Mouse (Mus musculus): ENCODE measurements at regions not wholly inside any gene's neighbourhood (a gene's known extent, or its start where the extent isn't known, plus 50 kb on each side); places are given as distances from the start of the nearest gene placed in this dataset.
A peak's percentile ranks its signal among the peaks of the same experiment; 100 is the strongest.

- no peaks in the 10 kb centered on the region for H3K36me3 ChIP-seq
- H3K9ac ChIP-seq, result no peak overlapping the region
- H3K4me1 ChIP-seq, result no peaks in the 10 kb centered on the region
- 59% methylated on average over 4 of the region's 4 CpGs for WGBS
- H3K27me3 ChIP-seq, result no peaks in the 10 kb centered on the region
- no peak overlapping the region for H3K4me2 ChIP-seq (replicated peaks)
- no peak overlapping the region for H3K27ac ChIP-seq
- H3K9me3 ChIP-seq, result no peaks in the 10 kb centered on the region
- ATAC-seq (ENCODE audit: low FRiP score, low read depth), result no peak
- no peak overlapping the region for H3K4me3 ChIP-seq
These were observed 63.9 kb upstream of the Fibin start for GRCm38 (mm10) chr2:110426881-110427280.

DNA sequence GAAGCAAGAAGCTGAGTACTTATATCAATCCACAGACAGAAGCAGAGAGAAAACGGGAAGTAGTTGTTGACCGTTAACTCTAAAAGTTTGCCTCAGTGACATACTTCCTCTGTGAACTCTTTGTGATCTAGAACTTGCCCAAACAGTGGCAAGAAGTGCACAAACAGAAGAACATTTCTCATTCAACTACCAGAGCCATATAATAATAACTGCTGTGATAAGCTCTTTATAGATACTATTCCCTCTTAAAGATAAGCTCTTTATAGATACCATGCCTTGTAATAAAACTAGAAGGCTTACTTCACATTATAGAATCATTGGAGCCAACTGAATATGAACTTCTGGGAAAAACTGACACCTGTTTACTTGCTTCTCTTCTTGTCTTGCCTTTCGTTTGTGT is 89.7 kb upstream of the Fibin start:
- no peak overlapping the region for H3K4me3 ChIP-seq
- no peaks in the 10 kb centered on the region for H3K36me3 ChIP-seq
- no peak overlapping the region for H3K27ac ChIP-seq
- no peaks in the 10 kb centered on the region for H3K9me3 ChIP-seq
- no peaks in the 10 kb centered on the region for H3K4me1 ChIP-seq
- ATAC-seq (ENCODE audit: low FRiP score, low read depth), result no peak
- 90% methylated on average over 3 of the region's 3 CpGs for WGBS
- no peaks in the 10 kb centered on the region for H3K27me3 ChIP-seq
- no peak overlapping the region for H3K4me2 ChIP-seq (replicated peaks)
- H3K9ac ChIP-seq, result no peak overlapping the region

- Histone ChIP-seq H3K27me3 (no peaks in the 10 kb centered on the region), H3K9me3 (0 out of 2 replicates have a peak, but pooled peaks cover 2% of the 10 kb centered on the region), H3K4me3 (no peak overlapping the region), H3K36me3 (no peaks in the 10 kb centered on the region), H3K27ac (no peak overlapping the region), H3K4me1 (no peaks in the 10 kb centered on the region), H3K9ac (no peak overlapping the region), H3K4me2 (replicated peaks) (no peak overlapping the region)
- 68% methylated on average over 3 of the region's 3 CpGs for WGBS
- peak; percentile 51; the same call in 1 of the 2 replicates for ATAC-seq (ENCODE audit: low FRiP score, low read depth)
These were observed 109.5 kb upstream of the Fibin start for GRCm38 (mm10) chr2:110472307-110472995.

- H3K4me3 ChIP-seq, result no peak overlapping the region
- no peaks in the 10 kb centered on the region for H3K27me3 ChIP-seq
- no peak overlapping the region for H3K27ac ChIP-seq
- no peaks in the 10 kb centered on the region for H3K9me3 ChIP-seq
- H3K4me1 ChIP-seq, result no peaks in the 10 kb centered on the region
- H3K4me2 ChIP-seq (replicated peaks), result no peak overlapping the region
- no peak for ATAC-seq (ENCODE audit: low FRiP score, low read depth)
- 40% methylated on average over 5 of the region's 5 CpGs for WGBS
- H3K36me3 ChIP-seq, result no peaks in the 10 kb centered on the region
- no peak overlapping the region for H3K9ac ChIP-seq
These were observed 113.6 kb upstream of the Fibin start for GRCm38 (mm10) chr2:110476591-110476990.

DNA sequence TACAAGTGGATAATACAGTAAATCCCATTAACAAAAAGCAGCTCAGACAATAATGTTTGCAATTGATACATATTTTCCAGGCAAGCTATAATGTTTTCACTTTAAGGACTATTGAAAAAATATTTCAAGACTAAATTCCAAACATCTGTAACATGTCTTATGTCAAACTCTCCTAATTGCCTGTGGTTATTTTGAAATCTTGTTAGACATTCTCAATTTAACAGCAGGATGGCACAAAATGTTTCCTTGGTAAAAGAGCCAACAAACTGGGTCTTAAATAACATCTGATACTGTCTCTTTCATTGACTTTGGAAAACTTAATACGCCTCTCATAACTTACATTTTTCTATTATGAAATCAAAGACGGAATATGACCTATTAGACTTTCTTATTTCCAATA is 115.8 kb upstream of the Slc5a12 start:
- H3K4me2 ChIP-seq (replicated peaks), result no peak overlapping the region
- no peak overlapping the region for H3K4me3 ChIP-seq
- no peaks in the 10 kb centered on the region for H3K27me3 ChIP-seq
- 90% methylated on average over 2 of the region's 2 CpGs for WGBS
- H3K36me3 ChIP-seq, result no peaks in the 10 kb centered on the region
- ATAC-seq (ENCODE audit: low FRiP score, low read depth), result no peak
- H3K4me1 ChIP-seq, result peaks cover 6% of the 10 kb centered on the region
- H3K27ac ChIP-seq, result no peak overlapping the region
- no peaks in the 10 kb centered on the region for H3K9me3 ChIP-seq
- no peak overlapping the region for H3K9ac ChIP-seq

DNA sequence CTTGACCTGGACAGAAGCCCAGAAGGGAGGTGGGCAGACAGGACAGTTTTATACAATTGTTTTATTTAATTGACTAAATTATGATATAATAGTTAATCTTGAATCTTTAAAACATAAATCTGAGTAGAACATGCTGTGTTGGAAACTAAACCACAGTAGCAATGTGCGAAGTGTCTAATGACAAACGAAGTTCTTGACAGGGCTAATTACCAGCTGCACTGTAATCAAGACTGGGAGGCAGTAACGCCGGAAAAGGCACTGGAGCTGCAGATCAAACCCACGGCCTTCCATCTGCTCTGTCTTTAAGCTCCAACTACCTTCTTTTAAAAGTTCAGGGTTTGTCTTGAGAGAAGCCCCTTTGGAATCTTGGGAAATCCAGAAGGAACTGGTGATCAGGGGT is 110.9 kb upstream of the Slc5a12 start:
- no peaks in the 10 kb centered on the region for H3K36me3 ChIP-seq
- no peaks in the 10 kb centered on the region for H3K9me3 ChIP-seq
- H3K4me2 ChIP-seq (replicated peaks), result peak overlapping the region; percentile 30
- H3K27me3 ChIP-seq, result no peaks in the 10 kb centered on the region
- peaks cover 19% of the 10 kb centered on the region for H3K4me1 ChIP-seq
- H3K9ac ChIP-seq, result no peak overlapping the region
- H3K27ac ChIP-seq, result peak overlapping the region; percentile 87
- ATAC-seq (ENCODE audit: low FRiP score, low read depth), result no peak
- 11% methylated on average over 5 of the region's 5 CpGs for WGBS
- H3K4me3 ChIP-seq, result no peak overlapping the region

DNA sequence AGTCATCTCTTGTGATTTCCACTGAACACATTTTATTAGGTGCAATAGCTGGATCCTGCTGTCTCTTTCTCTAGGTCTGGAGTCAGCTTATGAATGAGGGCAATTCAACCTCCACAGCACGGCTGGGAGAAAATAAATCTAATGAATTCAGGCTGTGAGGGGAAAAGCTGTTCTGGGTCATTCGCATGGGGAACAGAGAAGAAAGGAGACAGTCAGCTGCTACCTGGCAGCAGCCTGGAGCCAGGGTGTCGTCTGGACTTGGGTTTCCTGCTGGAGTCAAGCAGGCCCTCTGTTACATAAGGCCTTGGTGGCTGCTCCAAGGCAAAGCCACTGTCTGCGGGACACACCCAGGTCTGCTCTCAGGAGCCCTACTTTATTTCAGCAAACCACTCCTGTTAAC is 110.4 kb upstream of the Slc5a12 start:
- H3K36me3 ChIP-seq, result no peaks in the 10 kb centered on the region
- peak overlapping the region; percentile 87 for H3K27ac ChIP-seq
- H3K4me3 ChIP-seq, result no peak overlapping the region
- no peaks in the 10 kb centered on the region for H3K27me3 ChIP-seq
- peaks cover 19% of the 10 kb centered on the region for H3K4me1 ChIP-seq
- 7% methylated on average over 4 of the region's 4 CpGs for WGBS
- no peak overlapping the region; the same call in 1 of the 2 replicates for H3K4me2 ChIP-seq (replicated peaks)
- H3K9me3 ChIP-seq, result no peaks in the 10 kb centered on the region
- H3K9ac ChIP-seq, result no peak overlapping the region
- peak; percentile 95 for ATAC-seq (ENCODE audit: low FRiP score, low read depth)

- no peaks in the 10 kb centered on the region for H3K36me3 ChIP-seq
- WGBS, result 62% methylated on average over 7 of the region's 7 CpGs
- no peaks in the 10 kb centered on the region for H3K9me3 ChIP-seq
- no peak for ATAC-seq (ENCODE audit: low FRiP score, low read depth)
- no peaks in the 10 kb centered on the region for H3K27me3 ChIP-seq
- no peak overlapping the region for H3K27ac ChIP-seq
- peaks cover 19% of the 10 kb centered on the region for H3K4me1 ChIP-seq
- H3K4me2 ChIP-seq (replicated peaks), result no peak overlapping the region
- H3K9ac ChIP-seq, result no peak overlapping the region
- H3K4me3 ChIP-seq, result no peak overlapping the region
These were observed 109.1 kb upstream of the Slc5a12 start for GRCm38 (mm10) chr2:110487950-110488349.

GRCm38 (mm10) chr2:110501786-110502185 is 95.3 kb upstream of the Slc5a12 start:
- no peaks in the 10 kb centered on the region for H3K36me3 ChIP-seq
- no peaks in the 10 kb centered on the region for H3K9me3 ChIP-seq
- no peak overlapping the region for H3K27ac ChIP-seq
- H3K4me2 ChIP-seq (replicated peaks), result no peak overlapping the region
- H3K4me3 ChIP-seq, result no peak overlapping the region
- H3K27me3 ChIP-seq, result no peaks in the 10 kb centered on the region
- no peak overlapping the region for H3K9ac ChIP-seq
- ATAC-seq (ENCODE audit: low FRiP score, low read depth), result no peak
- no peaks in the 10 kb centered on the region for H3K4me1 ChIP-seq
- 77% methylated on average over 2 of the region's 2 CpGs for WGBS

DNA sequence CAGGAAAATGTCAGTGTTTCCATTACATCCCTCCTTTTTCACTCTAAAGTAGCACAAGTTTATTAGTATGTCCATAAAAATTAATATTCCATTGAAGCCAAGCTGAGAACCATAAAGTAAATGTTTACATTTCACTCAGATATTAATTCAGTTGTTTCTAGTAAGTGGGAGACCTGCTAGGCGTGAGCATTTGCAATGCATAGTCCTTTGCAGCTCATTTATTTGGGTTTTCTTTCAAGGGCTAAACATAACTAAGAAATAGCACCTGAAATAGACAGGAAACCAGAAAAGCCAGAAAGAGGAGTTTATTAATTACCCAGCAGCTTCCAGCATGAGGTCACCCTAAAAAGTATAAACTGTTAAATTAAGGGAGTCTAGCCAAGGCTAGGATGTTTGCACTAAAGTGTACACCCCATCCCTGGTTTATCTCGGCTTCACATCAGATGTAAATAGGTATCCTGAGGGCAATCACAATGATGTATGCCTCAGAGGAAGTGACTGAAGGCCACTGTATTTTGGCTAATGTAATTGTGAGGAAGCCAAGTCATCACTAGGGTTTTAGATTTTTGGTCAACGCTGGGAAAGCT is 88.8 kb upstream of the Slc5a12 start:
- Histone ChIP-seq H3K4me3 (no peak overlapping the region), H3K9ac (no peak overlapping the region), H3K27me3 (no peaks in the 10 kb centered on the region), H3K4me2 (replicated peaks) (no peak overlapping the region), H3K9me3 (no peaks in the 10 kb centered on the region), H3K27ac (no peak overlapping the region), H3K36me3 (no peaks in the 10 kb centered on the region), H3K4me1 (peaks cover 3% of the 10 kb centered on the region; the same call in 1 of the 2 replicates)
- WGBS, result 58% methylated on average over 3 of the region's 3 CpGs
- ATAC-seq (ENCODE audit: low FRiP score, low read depth), result peak; percentile 54; the same call in 1 of the 2 replicates

- Histone ChIP-seq H3K27ac (no peak overlapping the region), H3K4me1 (peaks cover 7% of the 10 kb centered on the region; the same call in 1 of the 2 replicates), H3K9me3 (no peaks in the 10 kb centered on the region), H3K4me3 (no peak overlapping the region), H3K9ac (no peak overlapping the region), H3K27me3 (no peaks in the 10 kb centered on the region), H3K4me2 (replicated peaks) (no peak overlapping the region), H3K36me3 (no peaks in the 10 kb centered on the region)
- peak; percentile 61 for ATAC-seq (ENCODE audit: low FRiP score, low read depth)
- 27% methylated on average over 7 of the region's 7 CpGs for WGBS
These were observed 73.8 kb upstream of the Slc5a12 start for GRCm38 (mm10) chr2:110523173-110523803.

DNA sequence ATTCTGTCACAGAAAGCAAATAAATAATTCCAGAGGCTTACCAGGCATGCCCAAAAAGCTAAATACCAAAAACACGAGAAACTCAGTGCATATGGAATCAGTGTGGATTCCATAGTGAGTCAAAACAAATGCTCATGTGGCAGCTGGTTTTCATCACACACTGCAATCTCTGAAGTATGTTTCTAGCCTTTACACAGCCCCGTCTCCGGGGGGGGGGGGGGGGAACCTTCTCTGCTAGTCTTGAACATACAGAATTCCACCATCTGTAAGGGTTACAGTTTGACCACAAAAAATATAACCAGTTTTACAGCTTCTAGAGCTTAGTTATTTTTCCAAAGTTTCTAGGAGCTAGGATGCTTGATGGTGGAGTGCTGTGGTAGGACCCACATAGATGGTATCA is 68.9 kb upstream of the Slc5a12 start:
- Histone ChIP-seq H3K27ac (no peak overlapping the region), H3K27me3 (no peaks in the 10 kb centered on the region), H3K36me3 (no peaks in the 10 kb centered on the region), H3K4me2 (replicated peaks) (no peak overlapping the region), H3K4me3 (no peak overlapping the region), H3K4me1 (peaks cover 7% of the 10 kb centered on the region; the same call in 1 of the 2 replicates), H3K9me3 (no peaks in the 10 kb centered on the region), H3K9ac (no peak overlapping the region)
- WGBS, result 5% methylated on average over 2 of the region's 3 CpGs
- ATAC-seq (ENCODE audit: low FRiP score, low read depth), result peak; percentile 75

Data from limb, embryonic 13.5 days (tissue).